Mouse (Mus musculus): ENCODE measurements around the gene Celsr3. TPM values are rescaled to one million over a fixed set of nuclear protein-coding genes. Genes with fewer than 3 reads are reported as not detected.

Gene Celsr3
- polyA plus RNA-seq (2015; fragmentation: Nextera tagmentation; extraction: Ambion mirVana), result 0.47 and 0.61 TPM in 2 replicates

- peaks cover 61% of the 10 kb centered on the region for H3K27me3 ChIP-seq (replicated peaks; ENCODE audit: control insufficient read depth, insufficient read depth, low read length)
- WGBS, result 2% methylated on average over 69 of the region's 70 CpGs
- peak; percentile 19; the same call in 1 of the 2 replicates for ATAC-seq
These were observed at the start of gene Celsr3 for GRCm38 (mm10) chr9:108825820-108826699. TSS of gene Celsr3 (plus strand) at chr9:108826320.

GRCm38 (mm10) chr9:108776614-108777013 lies 49.5 kb upstream of the Celsr3 start:
- ATAC-seq, result no peak
- no peaks in the 10 kb centered on the region for H3K9me3 ChIP-seq (ENCODE audit: control insufficient read depth, low read length)
- no peaks in the 10 kb centered on the region for H3K36me3 ChIP-seq (ENCODE audit: control insufficient read depth, insufficient read depth, low read length)
- no peak overlapping the region for H3K4me3 ChIP-seq (ENCODE audit: low read length)
- H3K4me2 ChIP-seq (ENCODE audit: low read depth, low read length), result no peak overlapping the region
- 84% methylated on average over 4 of the region's 4 CpGs for WGBS
- no peaks in the 10 kb centered on the region for H3K27me3 ChIP-seq (replicated peaks; ENCODE audit: control insufficient read depth, insufficient read depth, low read length)
- no peak overlapping the region for H3K9ac ChIP-seq (ENCODE audit: low read depth, low read length)
- H3K27ac ChIP-seq (ENCODE audit: low read length), result no peak overlapping the region
- 0 out of 2 replicates have a peak, but pooled peaks cover 4% of the 10 kb centered on the region for H3K4me1 ChIP-seq (ENCODE audit: control insufficient read depth, insufficient read depth, low read length)

More at GRCm38 (mm10) chr9:108825820-108826699, at the start of gene Celsr3:
- Histone ChIP-seq H3K9me3 (ENCODE audit: control insufficient read depth, low read length) (no peaks in the 10 kb centered on the region), H3K4me1 (ENCODE audit: control insufficient read depth, insufficient read depth, low read length) (peaks cover 11% of the 10 kb centered on the region), H3K4me2 (ENCODE audit: low read depth, low read length) (peak within 1 kb of the TSS; percentile 56), H3K9ac (ENCODE audit: low read depth, low read length) (0 out of 2 replicates have a peak within 1 kb of the TSS, but pooled peaks have one; percentile 18), H3K36me3 (ENCODE audit: control insufficient read depth, insufficient read depth, low read length) (no peaks in the 10 kb centered on the region), H3K27ac (ENCODE audit: low read length) (no peak within 1 kb of the TSS), H3K4me3 (ENCODE audit: low read length) (peak within 1 kb of the TSS; percentile 45)

GRCm38 (mm10) chr9:108777276-108777675 lies 48.8 kb upstream of the Celsr3 start:
- WGBS, result 73% methylated on average over 4 of the region's 4 CpGs
- no peaks in the 10 kb centered on the region for H3K9me3 ChIP-seq (ENCODE audit: control insufficient read depth, low read length)
- no peak for ATAC-seq
- no peaks in the 10 kb centered on the region for H3K27me3 ChIP-seq (replicated peaks; ENCODE audit: control insufficient read depth, insufficient read depth, low read length)
- H3K36me3 ChIP-seq (ENCODE audit: control insufficient read depth, insufficient read depth, low read length), result no peaks in the 10 kb centered on the region
- no peak overlapping the region for H3K9ac ChIP-seq (ENCODE audit: low read depth, low read length)
- H3K4me1 ChIP-seq (ENCODE audit: control insufficient read depth, insufficient read depth, low read length), result 0 out of 2 replicates have a peak, but pooled peaks cover 4% of the 10 kb centered on the region
- no peak overlapping the region for H3K4me2 ChIP-seq (ENCODE audit: low read depth, low read length)
- no peak overlapping the region for H3K4me3 ChIP-seq (ENCODE audit: low read length)
- no peak overlapping the region for H3K27ac ChIP-seq (ENCODE audit: low read length)

- H3K9ac ChIP-seq (ENCODE audit: low read depth, low read length), result no peak overlapping the region
- no peak overlapping the region for H3K4me3 ChIP-seq (ENCODE audit: low read length)
- no peak overlapping the region for H3K4me2 ChIP-seq (ENCODE audit: low read depth, low read length)
- H3K27ac ChIP-seq (ENCODE audit: low read length), result peak overlapping the region; percentile 47
- no peaks in the 10 kb centered on the region for H3K36me3 ChIP-seq (ENCODE audit: control insufficient read depth, insufficient read depth, low read length)
- H3K27me3 ChIP-seq (replicated peaks; ENCODE audit: control insufficient read depth, insufficient read depth, low read length), result no peaks in the 10 kb centered on the region
- no peaks in the 10 kb centered on the region for H3K9me3 ChIP-seq (ENCODE audit: control insufficient read depth, low read length)
- ATAC-seq, result no peak
- H3K4me1 ChIP-seq (ENCODE audit: control insufficient read depth, insufficient read depth, low read length), result peaks cover 14% of the 10 kb centered on the region
- 45% methylated on average over 5 of the region's 5 CpGs for WGBS
These were observed 45.2 kb upstream of the Celsr3 start for GRCm38 (mm10) chr9:108780959-108781358.

GRCm38 (mm10) chr9:108781891-108782290 lies 44.2 kb upstream of the Celsr3 start:
- peak; percentile 63 for ATAC-seq
- Histone ChIP-seq H3K4me1 (ENCODE audit: control insufficient read depth, insufficient read depth, low read length) (peaks cover 21% of the 10 kb centered on the region), H3K36me3 (ENCODE audit: control insufficient read depth, insufficient read depth, low read length) (no peaks in the 10 kb centered on the region), H3K27me3 (replicated peaks; ENCODE audit: control insufficient read depth, insufficient read depth, low read length) (no peaks in the 10 kb centered on the region), H3K4me3 (ENCODE audit: low read length) (no peak overlapping the region), H3K4me2 (ENCODE audit: low read depth, low read length) (no peak overlapping the region), H3K27ac (ENCODE audit: low read length) (peak overlapping the region; percentile 65), H3K9ac (ENCODE audit: low read depth, low read length) (no peak overlapping the region), H3K9me3 (ENCODE audit: control insufficient read depth, low read length) (no peaks in the 10 kb centered on the region)
- 47% methylated on average over 4 of the region's 4 CpGs for WGBS

- H3K9ac ChIP-seq (ENCODE audit: low read depth, low read length), result peak overlapping the region; percentile 59
- 27% methylated on average over 9 of the region's 9 CpGs for WGBS
- H3K27me3 ChIP-seq (replicated peaks; ENCODE audit: control insufficient read depth, insufficient read depth, low read length), result no peaks in the 10 kb centered on the region
- peak overlapping the region; percentile 81 for H3K4me3 ChIP-seq (ENCODE audit: low read length)
- H3K36me3 ChIP-seq (ENCODE audit: control insufficient read depth, insufficient read depth, low read length), result no peaks in the 10 kb centered on the region
- peaks cover 25% of the 10 kb centered on the region for H3K4me1 ChIP-seq (ENCODE audit: control insufficient read depth, insufficient read depth, low read length)
- peak overlapping the region; percentile 57 for H3K4me2 ChIP-seq (ENCODE audit: low read depth, low read length)
- ATAC-seq, result no peak
- H3K27ac ChIP-seq (ENCODE audit: low read length), result peak overlapping the region; percentile 65
- H3K9me3 ChIP-seq (ENCODE audit: control insufficient read depth, low read length), result no peaks in the 10 kb centered on the region
These were observed 43.1 kb upstream of the Celsr3 start for GRCm38 (mm10) chr9:108782836-108783547.

- no peaks in the 10 kb centered on the region for H3K36me3 ChIP-seq (ENCODE audit: control insufficient read depth, insufficient read depth, low read length)
- ATAC-seq, result peak; percentile 97
- peak within 1 kb of the TSS; percentile 97 for H3K9ac ChIP-seq (ENCODE audit: low read depth, low read length)
- WGBS, result under 1% methylated on average over 56 of the region's 56 CpGs
- H3K4me3 ChIP-seq (ENCODE audit: low read length), result peak within 1 kb of the TSS; percentile 81
- H3K27ac ChIP-seq (ENCODE audit: low read length), result peak within 1 kb of the TSS; percentile 88
- peaks cover 29% of the 10 kb centered on the region for H3K4me1 ChIP-seq (ENCODE audit: control insufficient read depth, insufficient read depth, low read length)
- H3K4me2 ChIP-seq (ENCODE audit: low read depth, low read length), result peak within 1 kb of the TSS; percentile 57
- no peaks in the 10 kb centered on the region for H3K27me3 ChIP-seq (replicated peaks; ENCODE audit: control insufficient read depth, insufficient read depth, low read length)
- no peaks in the 10 kb centered on the region for H3K9me3 ChIP-seq (ENCODE audit: control insufficient read depth, low read length)
These were observed 42.3 kb upstream of the Celsr3 start, which contains the start of gene Ip6k2 for GRCm38 (mm10) chr9:108783548-108784463. TSS of gene Ip6k2 (plus strand) at chr9:108783796.

GRCm38 (mm10) chr9:108785416-108785815 lies 40.7 kb upstream of the Celsr3 start:
- peaks cover 34% of the 10 kb centered on the region for H3K4me1 ChIP-seq (ENCODE audit: control insufficient read depth, insufficient read depth, low read length)

More at GRCm38 (mm10) chr9:108785416-108785815, 40.7 kb upstream of the Celsr3 start:
- no peak for ATAC-seq
- Histone ChIP-seq H3K9me3 (ENCODE audit: control insufficient read depth, low read length) (no peaks in the 10 kb centered on the region), H3K9ac (ENCODE audit: low read depth, low read length) (0 out of 2 replicates have a peak overlapping the region, but pooled peaks have one; percentile 3), H3K36me3 (ENCODE audit: control insufficient read depth, insufficient read depth, low read length) (no peaks in the 10 kb centered on the region), H3K27me3 (replicated peaks; ENCODE audit: control insufficient read depth, insufficient read depth, low read length) (no peaks in the 10 kb centered on the region), H3K4me2 (ENCODE audit: low read depth, low read length) (peak overlapping the region; percentile 57), H3K27ac (ENCODE audit: low read length) (no peak overlapping the region), H3K4me3 (ENCODE audit: low read length) (peak overlapping the region; percentile 81)

All from intestine, embryonic 16.5 days (tissue).